Mouse (Mus musculus) heart, postnatal 14 days (tissue): ENCODE results near the gene Nhej1. TPM values are rescaled to one million over a fixed set of nuclear protein-coding genes. Genes with fewer than 3 reads are reported as not detected.

Experiments used
- DNase-seq, 2 experiments: peaks; one replicate each; pipeline ENCODE4 v3.0.0; 2021 to 2022
- intact Hi-C: fragments of 180-260 bp; cut with DNase I; formaldehyde crosslinking; loops from one replicate; pipeline ENCODE4 v1.15.1; 2025
- total RNA-seq, 2 experiments: library from RNA; stranded (reverse); gene quantifications; 2 replicates each; pipeline ENCODE4 v1.2.3; 2021

Nhej1 gene
- total RNA-seq, 2 experiments from 2014 or later, result 2.6 to 4.0 TPM

GRCm38 (mm10) chr1:75133421-75134207 lies 8.6 kb upstream of the Nhej1 start, which contains the start of gene Slc23a3:
Gene Slc23a3, minus strand, starts transcription at chr1:75133890.
- intact Hi-C loops, result no loop called here
- DNase-seq, result no peak

GRCm38 (mm10) chr1:75128641-75129040 lies 3.6 kb upstream of the Nhej1 start:
- intact Hi-C loops, result no loop called here
- DNase-seq, result no peak

GRCm38 (mm10) chr1:75125418-75125817 lies 418 bp upstream of the Nhej1 start:
- DNase-seq, result no peak
- intact Hi-C loops, result no loop called here

- DNase-seq, result no peak
- intact Hi-C loops, result no loop called here
Measured at GRCm38 (mm10) chr1:75122211-75122610, 2.8 kb downstream of the Nhej1 start.

GRCm38 (mm10) chr1:75052091-75052490 lies 72.9 kb downstream of the Nhej1 start:
- DNase-seq, result peak in 1 of 2 experiments; percentile 49
- intact Hi-C loops, result no loop called here

GRCm38 (mm10) chr1:75051428-75051827 lies 73.6 kb downstream of the Nhej1 start:
- intact Hi-C loops, result no loop called here
- peak in 1 of 2 experiments; percentile 12 for DNase-seq

- no peak for DNase-seq
- intact Hi-C loops, result no loop called here
Measured at GRCm38 (mm10) chr1:75048571-75048970, 76.4 kb downstream of the Nhej1 start.

- DNase-seq, result no peak
- intact Hi-C loops, result no loop called here
Measured at GRCm38 (mm10) chr1:75048041-75048440, 77.0 kb downstream of the Nhej1 start.

- intact Hi-C loops, result no loop called here
- no peak for DNase-seq
Measured at GRCm38 (mm10) chr1:75040429-75040828, 84.6 kb downstream of the Nhej1 start.

GRCm38 (mm10) chr1:75032041-75032440 lies 93.0 kb downstream of the Nhej1 start:
- DNase-seq, result no peak
- intact Hi-C loops, result no loop called here

GRCm38 (mm10) chr1:75027061-75027779 lies 97.8 kb downstream of the Nhej1 start:
- intact Hi-C loops, result no loop called here
- no peak for DNase-seq

- DNase-seq, result peak in 1 of 2 experiments; percentile 9
- intact Hi-C loops, result no loop called here
Measured at GRCm38 (mm10) chr1:75024419-75025199, 100.4 kb downstream of the Nhej1 start.

GRCm38 (mm10) chr1:75022216-75022615 lies 102.8 kb downstream of the Nhej1 start:
- no peak for DNase-seq
- intact Hi-C loops, result no loop called here

- DNase-seq, result peak; percentile 84 to 90
- intact Hi-C loops, result loop anchor here (1.0 to 5.0 kb wide), 3 partner anchors 52 to 91 kb away; no protein-coding TSS in a partner anchor
Measured at GRCm38 (mm10) chr1:75016846-75017245, 108.2 kb downstream of the Nhej1 start.

GRCm38 (mm10) chr1:75015551-75016265 lies 109.3 kb downstream of the Nhej1 start:
- intact Hi-C loops, result loop anchor here (2.0 to 5.0 kb wide), 2 partner anchors 51 to 68 kb away; no protein-coding TSS in a partner anchor
- DNase-seq, result peak; percentile 20 to 25

GRCm38 (mm10) chr1:75014210-75014845 lies 110.7 kb downstream of the Nhej1 start:
- intact Hi-C loops, result no loop called here

GRCm38 (mm10) chr1:75010817-75011216 lies 114.2 kb downstream of the Nhej1 start:
- intact Hi-C loops, result no loop called here
- no peak for DNase-seq

More at GRCm38 (mm10) chr1:75014210-75014845, 110.7 kb downstream of the Nhej1 start:
- no peak for DNase-seq

GRCm38 (mm10) chr1:75010203-75010602 lies 114.8 kb downstream of the Nhej1 start:
- intact Hi-C loops, result no loop called here
- DNase-seq, result no peak

- intact Hi-C loops, result no loop called here
- peak; percentile 5 to 28 for DNase-seq
Measured at GRCm38 (mm10) chr1:75006016-75006415, 119.0 kb downstream of the Nhej1 start.

- no peak for DNase-seq
- intact Hi-C loops, result no loop called here
Measured at GRCm38 (mm10) chr1:75001183-75001582, 123.8 kb downstream of the Nhej1 start.
